Mouse (Mus musculus) limb, embryonic 11.5 days (tissue): ENCODE data around the gene Fgfr2. TPM values are rescaled to one million over a fixed set of nuclear protein-coding genes. Genes with fewer than 3 reads are reported as not detected.
A peak's percentile ranks its signal among the peaks of the same experiment; 100 is the strongest.

Experiments used
- ATAC-seq: fragments of 200-750 bp; cut with Nextera tagmentation; 2 replicates; pipeline ENCODE4 v1.8.0; 2017; ENCODE audit warnings: low read depth; ENCODE audit not compliant: insufficient number of reproducible peaks, low FRiP score, low TSS enrichment
- DNase-seq: peaks from one replicate; pipeline ENCODE4 v3.0.0-alpha.2; 2015; ENCODE audit warnings: low spot score
- H3K27ac ChIP-seq: fragments of 300-500 bp; sonication (generic); replicated peaks from 2 replicates; pipeline ENCODE4 v1.5.1; 2014; ENCODE audit warnings: low read depth, mild to moderate bottlenecking, low read length
- H3K27me3 ChIP-seq: fragments of 300-500 bp; sonication (generic); 2 replicates; pipeline ENCODE4 v1.6.1; 2014; ENCODE audit warnings: mild to moderate bottlenecking, low read length, mixed read lengths; ENCODE audit not compliant: control insufficient read depth, insufficient read depth
- H3K36me3 ChIP-seq: fragments of 300-500 bp; sonication (generic); 2 replicates; pipeline ENCODE4 v1.6.1; 2014; ENCODE audit warnings: mild to moderate bottlenecking, low read length, moderate library complexity, mixed read lengths; ENCODE audit not compliant: control insufficient read depth, insufficient read depth
- H3K4me1 ChIP-seq: fragments of 300-500 bp; sonication (generic); 2 replicates; pipeline ENCODE4 v1.6.1; 2014; ENCODE audit warnings: low read length, mixed read lengths; ENCODE audit not compliant: control insufficient read depth, insufficient read depth
- H3K4me2 ChIP-seq: fragments of 300-500 bp; sonication (generic); 2 replicates; pipeline ENCODE4 v1.6.1; 2014; ENCODE audit warnings: low read depth, mild to moderate bottlenecking, moderate library complexity; ENCODE audit not compliant: severe bottlenecking
- H3K4me3 ChIP-seq: fragments of 300-500 bp; sonication (generic); 2 replicates; pipeline ENCODE4 v1.5.1; 2014; ENCODE audit warnings: low read depth, low read length
- H3K9ac ChIP-seq: fragments of 300-500 bp; sonication (generic); 2 replicates; pipeline ENCODE4 v1.6.1; 2014; ENCODE audit warnings: mild to moderate bottlenecking, low read length
- H3K9me3 ChIP-seq: fragments of 300-500 bp; sonication (generic); 2 replicates; pipeline ENCODE4 v1.6.1; 2016; ENCODE audit warnings: low read length; ENCODE audit not compliant: control insufficient read depth
- WGBS: fragments of 180-500 bp; shearing (Covaris S2); extraction: QIAGEN DNeasy Blood & Tissue Kit; methylation state at CpG from one replicate; pipeline ENCODE4 v1.1.7; 2014; 5-methylcytosine and 5-hydroxymethylcytosine counted together
- polyA plus RNA-seq: library from polyadenylated mRNA; unstranded; fragments of >200 nt; fragmentation: Nextera tagmentation; extraction: Ambion mirVana; gene quantifications from 2 replicates; pipeline ENCODE4 v1.2.1, GENCODE M21; 2014

Fgfr2 gene
- polyA plus RNA-seq, 1 experiment from 2014 or later: 60.1 TPM

- Histone ChIP-seq H3K4me3 (no peak overlapping the region), H3K9me3 (no peaks in the 10 kb centered on the region), H3K36me3 (no peaks in the 10 kb centered on the region; the same call in 1 of the 2 replicates), H3K27ac (no peak overlapping the region), H3K4me2 (no peak overlapping the region), H3K27me3 (no peaks in the 10 kb centered on the region), H3K9ac (no peak overlapping the region), H3K4me1 (no peaks in the 10 kb centered on the region)
- ATAC-seq (no peak), DNase-seq (no peak)
- 87% methylated on average over 8 of the region's 8 CpGs for WGBS
These were observed 2742.3 kb downstream of the Fgfr2 start for GRCm38 (mm10) chr7:130380769-130381355.

- H3K36me3 ChIP-seq: no peaks in the 10 kb centered on the region; the same call in 1 of the 2 replicates
- ATAC-seq (no peak), DNase-seq (no peak)
- H3K27me3 ChIP-seq: no peaks in the 10 kb centered on the region
- H3K4me3 ChIP-seq: no peak overlapping the region
- H3K9ac ChIP-seq: no peak overlapping the region
- H3K4me1 ChIP-seq: no peaks in the 10 kb centered on the region
- WGBS: 94% methylated on average over 7 of the region's 7 CpGs
- H3K27ac ChIP-seq: no peak overlapping the region
- no peak overlapping the region for H3K4me2 ChIP-seq
- H3K9me3 ChIP-seq: no peaks in the 10 kb centered on the region
These were observed 2742.8 kb downstream of the Fgfr2 start for GRCm38 (mm10) chr7:130380367-130380766.

DNA sequence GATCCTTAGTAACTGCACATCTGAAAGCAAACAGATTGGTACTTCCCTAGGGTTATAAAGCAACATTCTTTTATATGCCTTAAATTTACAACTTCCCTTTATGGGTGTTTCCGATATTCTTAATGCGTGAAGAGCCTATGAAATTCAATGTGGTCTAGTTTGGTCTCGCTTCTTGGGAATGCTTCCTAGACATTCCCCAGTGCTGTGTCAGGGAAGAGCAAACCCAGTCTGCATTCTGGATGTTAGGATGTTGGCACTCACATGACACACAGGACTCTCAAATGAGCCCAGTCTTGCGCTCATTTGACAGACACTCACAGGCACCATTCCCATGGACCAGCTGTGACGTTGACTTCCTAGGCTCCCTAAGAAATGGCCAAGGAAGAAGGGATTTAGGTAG is 2743.3 kb downstream of the Fgfr2 start:
- H3K4me1 ChIP-seq: no peaks in the 10 kb centered on the region
- ATAC-seq (no peak), DNase-seq (no peak)
- no peaks in the 10 kb centered on the region for H3K27me3 ChIP-seq
- H3K36me3 ChIP-seq: no peaks in the 10 kb centered on the region; the same call in 1 of the 2 replicates
- H3K4me3 ChIP-seq: no peak overlapping the region
- no peak overlapping the region for H3K9ac ChIP-seq
- H3K4me2 ChIP-seq: no peak overlapping the region
- H3K27ac ChIP-seq: no peak overlapping the region
- H3K9me3 ChIP-seq: no peaks in the 10 kb centered on the region
- 92% methylated on average over 5 of the region's 5 CpGs for WGBS

DNA sequence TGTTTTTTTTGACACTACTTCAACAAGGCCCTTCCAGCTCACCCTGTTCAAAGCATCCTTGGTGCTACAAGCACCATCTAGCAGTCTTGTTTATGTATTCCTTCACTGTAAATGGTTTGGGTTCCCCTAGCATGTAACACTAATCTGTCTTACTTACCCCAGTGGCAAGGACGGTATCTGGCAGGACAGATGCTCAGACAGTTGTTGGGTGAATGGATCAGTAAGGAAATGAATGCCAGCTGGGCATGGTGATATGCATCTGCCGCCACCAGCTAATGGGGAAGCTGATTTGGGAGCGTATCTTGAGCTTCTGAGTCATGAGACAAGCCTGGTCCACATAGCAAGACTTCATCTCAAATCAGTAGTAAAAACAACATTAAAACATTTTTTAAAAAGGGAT is 2744.8 kb downstream of the Fgfr2 start:
- H3K27ac ChIP-seq: no peak overlapping the region
- H3K4me2 ChIP-seq: no peak overlapping the region
- H3K4me3 ChIP-seq: no peak overlapping the region
- no peak for DNase-seq
- WGBS: 83% methylated on average over 3 of the region's 3 CpGs
- no peak for ATAC-seq
- H3K9me3 ChIP-seq: no peaks in the 10 kb centered on the region
- no peaks in the 10 kb centered on the region for H3K27me3 ChIP-seq
- no peak overlapping the region for H3K9ac ChIP-seq
- H3K36me3 ChIP-seq: no peaks in the 10 kb centered on the region
- no peaks in the 10 kb centered on the region for H3K4me1 ChIP-seq

DNA sequence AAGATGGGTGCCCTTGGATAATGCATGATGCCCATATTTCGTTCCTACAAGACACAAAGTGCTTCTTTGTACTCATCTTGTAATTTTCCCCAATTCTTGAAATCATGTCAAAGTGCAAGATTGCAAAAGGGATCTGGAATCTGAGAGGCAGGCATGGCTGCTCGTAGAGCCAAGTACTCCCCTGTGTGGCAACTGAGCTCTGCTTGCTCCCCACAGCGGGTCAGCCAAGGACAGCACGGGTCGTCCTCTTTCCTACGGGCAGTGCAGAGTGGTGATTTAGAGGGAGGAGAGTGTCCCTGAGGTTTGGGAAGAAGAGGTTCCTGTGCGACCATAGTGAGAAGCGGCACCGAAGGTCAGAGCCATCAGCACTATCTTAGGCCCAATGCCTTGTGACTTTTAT is 2748.8 kb downstream of the Fgfr2 start:
- Histone ChIP-seq H3K9me3 (no peaks in the 10 kb centered on the region), H3K9ac (no peak overlapping the region), H3K4me2 (no peak overlapping the region), H3K4me1 (no peaks in the 10 kb centered on the region), H3K27ac (no peak overlapping the region), H3K27me3 (no peaks in the 10 kb centered on the region), H3K4me3 (no peak overlapping the region), H3K36me3 (no peaks in the 10 kb centered on the region)
- ATAC-seq: no peak
- DNase-seq: peak; percentile 7
- WGBS: 77% methylated on average over 9 of the region's 9 CpGs

GRCm38 (mm10) chr7:130368827-130369641 is 2754.1 kb downstream of the Fgfr2 start:
- WGBS: 46% methylated on average over 24 of the region's 24 CpGs
- no peaks in the 10 kb centered on the region for H3K9me3 ChIP-seq
- peak overlapping the region; percentile 18; the same call in 1 of the 2 replicates for H3K4me2 ChIP-seq
- H3K4me1 ChIP-seq: 0 out of 2 replicates have a peak, but pooled peaks cover 4% of the 10 kb centered on the region
- H3K36me3 ChIP-seq: no peaks in the 10 kb centered on the region
- H3K9ac ChIP-seq: no peak overlapping the region
- ATAC-seq: peak; percentile 65; the same call in 1 of the 2 replicates
- no peak overlapping the region for H3K4me3 ChIP-seq
- H3K27me3 ChIP-seq: no peaks in the 10 kb centered on the region
- peak; percentile 50 for DNase-seq
- no peak overlapping the region for H3K27ac ChIP-seq

DNA sequence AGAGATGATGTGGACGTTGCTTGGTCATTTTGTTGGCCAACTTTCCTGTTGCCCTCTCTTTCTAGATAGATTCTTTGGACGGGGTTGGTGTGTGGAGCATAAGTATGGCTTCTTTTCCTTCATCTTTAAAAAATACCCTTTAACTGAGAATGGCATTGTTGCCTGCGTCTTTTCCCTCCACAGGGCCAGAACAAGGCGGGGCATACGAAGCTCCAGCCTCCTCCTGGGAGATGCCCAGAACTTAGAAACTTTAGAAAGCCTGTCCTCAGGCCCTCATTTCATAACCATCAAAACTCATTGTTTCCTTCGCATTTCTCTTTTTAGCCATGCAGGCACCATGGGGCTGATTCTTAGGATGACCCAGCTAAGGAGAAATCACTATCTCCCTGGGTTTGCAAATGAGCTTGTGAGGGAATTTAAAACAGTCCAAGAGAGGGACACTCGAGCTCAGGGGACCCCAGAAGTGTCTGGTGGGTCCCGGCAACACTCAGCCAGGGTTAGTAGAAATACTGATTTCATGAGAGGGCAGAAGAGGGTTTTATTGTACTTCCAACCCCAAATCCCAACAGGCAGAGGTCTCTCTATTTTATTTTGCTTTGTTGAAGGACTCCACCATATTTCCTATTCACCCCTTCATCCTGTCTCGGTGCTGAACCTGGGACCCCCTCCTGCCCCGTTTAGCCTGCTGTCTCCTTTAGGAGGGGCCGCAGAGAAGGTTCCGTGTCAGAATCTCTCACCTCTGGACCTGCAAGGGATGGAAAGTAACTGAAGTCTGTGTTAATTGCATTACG is 2754.9 kb downstream of the Fgfr2 start:
- Histone ChIP-seq H3K4me1 (0 out of 2 replicates have a peak, but pooled peaks cover 4% of the 10 kb centered on the region), H3K9ac (no peak overlapping the region), H3K27ac (no peak overlapping the region), H3K4me2 (peak overlapping the region; percentile 18; the same call in 1 of the 2 replicates), H3K36me3 (no peaks in the 10 kb centered on the region), H3K9me3 (no peaks in the 10 kb centered on the region), H3K4me3 (no peak overlapping the region), H3K27me3 (no peaks in the 10 kb centered on the region)
- ATAC-seq (no peak), DNase-seq (peak; percentile 18)
- 48% methylated on average over 13 of the region's 13 CpGs for WGBS
